Mouse (Mus musculus): ENCODE measurements around the gene Col9a1.

GRCm38 (mm10) chr1:24169410-24169809, 8.0 kb upstream of the Col9a1 start:
- TF ChIP-seq GATA1 (IDR thresholded peaks at IDR 0.05; ENCODE audit: borderline replicate concordance, low read length) (no peak), FLI1 (IDR thresholded peaks at IDR 0.05; ENCODE audit: low read length) (no peak)
